Mouse (Mus musculus) olfactory bulb, adult 2 months (tissue): ENCODE data around the gene Nkain4. TPM values are rescaled to one million over a fixed set of nuclear protein-coding genes. Genes with fewer than 3 reads are reported as not detected.

ENCODE experiments used
- H3K27ac ChIP-seq: fragments of 200-500 bp; 2 replicates; pipeline ENCODE4 v1.5.1; 2012; ENCODE audit warnings: low read depth, low read length; ENCODE audit not compliant: insufficient read depth
- H3K4me1 ChIP-seq: fragments of 200-500 bp; 2 replicates; pipeline ENCODE4 v1.6.1; 2012; ENCODE audit warnings: low read length; ENCODE audit not compliant: control insufficient read depth, insufficient read depth
- H3K4me3 ChIP-seq: fragments of 200-500 bp; 2 replicates; pipeline ENCODE4 v1.5.1; 2012; ENCODE audit warnings: mild to moderate bottlenecking, low read depth, low read length, moderate library complexity; ENCODE audit not compliant: insufficient read depth
- CTCF ChIP-seq: fragments of 200-500 bp; IDR thresholded peaks from 2 replicates; pipeline ENCODE4 v1.5.1; 2012; ENCODE audit warnings: low read depth, mild to moderate bottlenecking, low read length, moderate library complexity; ENCODE audit not compliant: insufficient read depth
- POLR2A ChIP-seq: fragments of 200-500 bp; IDR thresholded peaks from 2 replicates; pipeline ENCODE4 v1.6.1; 2012; ENCODE audit warnings: mild to moderate bottlenecking, low read depth, low read length, moderate library complexity; ENCODE audit not compliant: insufficient read depth
- WGBS: fragments of 180-500 bp; shearing (Covaris S2); methylation state at CpG from one replicate; pipeline ENCODE4 v1.1.7; 2018; 5-methylcytosine and 5-hydroxymethylcytosine counted together
- polyA plus RNA-seq: library from polyadenylated mRNA; stranded (reverse); fragments of >200 nt; gene quantifications from 2 replicates; pipeline ENCODE4 v1.2.4, GENCODE M21; 2012; ENCODE audit warnings: low replicate concordance; ENCODE audit not compliant: missing spikeins, insufficient read depth, insufficient read length

Nkain4 gene
- polyA plus RNA-seq, 1 experiment: not detected

- WGBS: 70% methylated on average over 1 of the region's 1 CpGs
- H3K27ac ChIP-seq: no peak overlapping the region
Observed at GRCm38 (mm10) chr2:180987001-180987400, 32.5 kb upstream of the Nkain4 start.

GRCm38 (mm10) chr2:180986449-180986848 is 31.9 kb upstream of the Nkain4 start, which contains the start of gene Col20a1:
Gene Col20a1 (plus strand): TSS chr2:180986535.
- TF ChIP-seq CTCF (no peak), POLR2A (no peak)
- Histone ChIP-seq H3K4me3 (no peak within 1 kb of the TSS), H3K4me1 (peaks cover 3% of the 10 kb centered on the region; the same call in 1 of the 2 replicates), H3K27ac (no peak within 1 kb of the TSS)
- 73% methylated on average over 2 of the region's 2 CpGs for WGBS

More at GRCm38 (mm10) chr2:180987001-180987400, 32.5 kb upstream of the Nkain4 start:
- TF ChIP-seq POLR2A (no peak), CTCF (no peak)
- Histone ChIP-seq H3K4me1 (peaks cover 3% of the 10 kb centered on the region; the same call in 1 of the 2 replicates), H3K4me3 (no peak overlapping the region)

- 80% methylated on average over 2 of the region's 2 CpGs for WGBS
- no peak overlapping the region for H3K4me3 ChIP-seq
- H3K27ac ChIP-seq: no peak overlapping the region
- TF ChIP-seq POLR2A: no peak
- no peak for TF ChIP-seq CTCF
- peaks cover 3% of the 10 kb centered on the region; the same call in 1 of the 2 replicates for H3K4me1 ChIP-seq
Observed at GRCm38 (mm10) chr2:180985635-180986034, 31.1 kb upstream of the Nkain4 start.

GRCm38 (mm10) chr2:180981133-180981532 is 26.6 kb upstream of the Nkain4 start:
- no peak overlapping the region for H3K27ac ChIP-seq
- H3K4me1 ChIP-seq: no peaks in the 10 kb centered on the region
- H3K4me3 ChIP-seq: no peak overlapping the region
- TF ChIP-seq CTCF: no peak
- TF ChIP-seq POLR2A: no peak
- WGBS: 75% methylated on average over 6 of the region's 6 CpGs

- no peak for TF ChIP-seq CTCF
- TF ChIP-seq POLR2A: peak; percentile 69; the same call in 1 of the 2 replicates
- Histone ChIP-seq H3K4me3 (peak within 1 kb of the TSS; percentile 86), H3K27ac (peak within 1 kb of the TSS; percentile 81), H3K4me1 (peaks cover 6% of the 10 kb centered on the region)
- WGBS: under 1% methylated on average over 57 of the region's 57 CpGs
Observed at GRCm38 (mm10) chr2:180967010-180967763, 12.7 kb upstream of the Nkain4 start, which contains the start of gene Arfgap1. Gene Arfgap1 (plus strand): TSS chr2:180967225.

GRCm38 (mm10) chr2:180966092-180966882 is 11.8 kb upstream of the Nkain4 start:
- Histone ChIP-seq H3K4me1 (peaks cover 6% of the 10 kb centered on the region), H3K27ac (peak overlapping the region; percentile 81), H3K4me3 (peak overlapping the region; percentile 86)
- no peak for TF ChIP-seq POLR2A
- TF ChIP-seq CTCF: no peak
- 8% methylated on average over 14 of the region's 14 CpGs for WGBS

GRCm38 (mm10) chr2:180963956-180964355 is 9.5 kb upstream of the Nkain4 start:
- peak; percentile 90 for TF ChIP-seq CTCF
- no peak for TF ChIP-seq POLR2A
- Histone ChIP-seq H3K27ac (no peak overlapping the region), H3K4me1 (peaks cover 5% of the 10 kb centered on the region), H3K4me3 (no peak overlapping the region)
- WGBS: under 1% methylated on average over 5 of the region's 5 CpGs

GRCm38 (mm10) chr2:180962616-180963308 is 8.3 kb upstream of the Nkain4 start:
- 86% methylated on average over 2 of the region's 2 CpGs for WGBS

GRCm38 (mm10) chr2:180960187-180960586 is 5.7 kb upstream of the Nkain4 start:
- no peaks in the 10 kb centered on the region for H3K4me1 ChIP-seq
- H3K27ac ChIP-seq: no peak overlapping the region
- no peak for TF ChIP-seq POLR2A
- TF ChIP-seq CTCF: no peak
- no peak overlapping the region for H3K4me3 ChIP-seq
- WGBS: 85% methylated on average over 3 of the region's 3 CpGs

More at GRCm38 (mm10) chr2:180962616-180963308, 8.3 kb upstream of the Nkain4 start:
- Histone ChIP-seq H3K27ac (no peak overlapping the region), H3K4me3 (no peak overlapping the region), H3K4me1 (no peaks in the 10 kb centered on the region)
- no peak for TF ChIP-seq CTCF
- no peak for TF ChIP-seq POLR2A
